Mouse (Mus musculus): ENCODE results near the gene Gm49510. TPM values are rescaled to one million over a fixed set of nuclear protein-coding genes. Genes with fewer than 3 reads are reported as not detected.

Gene Gm49510
- polyA plus RNA-seq, 1 experiment from 2014 or later: 0.16 TPM

DNA sequence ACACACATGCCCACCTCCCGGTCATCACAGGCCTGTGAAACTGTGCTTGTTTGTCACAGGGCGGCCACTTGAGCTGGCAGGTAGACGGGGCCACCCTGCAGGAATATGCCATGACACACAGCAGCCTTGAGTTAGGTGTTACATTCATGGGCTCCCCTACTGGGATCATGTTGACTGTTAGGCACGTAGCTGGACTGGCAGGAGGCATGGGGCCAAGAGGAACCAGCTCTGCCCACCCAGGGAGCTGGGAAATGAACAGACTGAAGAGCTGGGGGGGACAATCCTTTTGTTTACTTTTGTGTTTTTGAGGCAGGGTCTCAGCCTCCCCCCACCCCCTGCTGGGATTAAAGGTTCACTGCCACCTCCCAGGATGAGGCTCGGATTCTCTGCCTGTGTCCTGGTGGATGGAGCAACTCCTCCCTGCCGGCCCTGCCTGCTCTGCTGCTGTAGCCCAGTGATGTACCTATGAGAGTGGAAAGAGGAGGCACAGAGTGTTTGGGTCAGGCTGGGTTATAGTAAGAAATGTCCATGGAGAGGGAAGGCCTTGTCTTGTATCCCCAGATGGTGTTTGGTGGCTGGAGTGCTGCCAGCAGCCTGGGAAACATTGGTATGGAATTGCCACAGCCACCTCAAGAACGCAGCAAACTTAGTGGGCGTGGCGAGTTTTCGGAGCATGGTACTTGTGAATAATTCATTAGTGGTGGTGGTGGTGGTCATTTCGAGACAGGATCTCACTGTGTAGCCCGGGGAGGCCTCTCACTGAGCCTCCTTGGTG lies 16.8 kb downstream of the Gm49510 start:
- Histone ChIP-seq H3K9ac (replicated peaks) (peak overlapping the region; percentile 49), H3K36me3 (peaks cover 41% of the 10 kb centered on the region), H3K4me3 (replicated peaks) (peak overlapping the region; percentile 85), H3K4me1 (replicated peaks) (peaks cover 24% of the 10 kb centered on the region), H3K9me3 (no peaks in the 10 kb centered on the region), H3K4me2 (peak overlapping the region; percentile 92), H3K27ac (no peak overlapping the region), H3K27me3 (no peaks in the 10 kb centered on the region)
- no peak for ATAC-seq (ENCODE audit: insufficient number of reproducible peaks, insufficient read depth, low FRiP score, low TSS enrichment, low read depth)
- WGBS: 60% methylated on average over 12 of the region's 12 CpGs

GRCm38 (mm10) chr15:78918126-78918525 lies 18.7 kb downstream of the Gm49510 start:
- no peak overlapping the region for H3K27ac ChIP-seq
- peaks cover 24% of the 10 kb centered on the region for H3K4me1 ChIP-seq (replicated peaks)
- H3K9me3 ChIP-seq: no peaks in the 10 kb centered on the region
- no peak overlapping the region for H3K9ac ChIP-seq (replicated peaks)
- ATAC-seq (ENCODE audit: insufficient number of reproducible peaks, insufficient read depth, low FRiP score, low TSS enrichment, low read depth): no peak
- H3K4me3 ChIP-seq (replicated peaks): no peak overlapping the region
- 91% methylated on average over 23 of the region's 23 CpGs for WGBS
- H3K27me3 ChIP-seq: no peaks in the 10 kb centered on the region
- H3K36me3 ChIP-seq: peaks cover 32% of the 10 kb centered on the region
- no peak overlapping the region for H3K4me2 ChIP-seq

GRCm38 (mm10) chr15:78919914-78920313 lies 20.4 kb downstream of the Gm49510 start:
- Histone ChIP-seq H3K27ac (no peak overlapping the region), H3K36me3 (peaks cover 32% of the 10 kb centered on the region), H3K4me3 (replicated peaks) (no peak overlapping the region), H3K9ac (replicated peaks) (no peak overlapping the region), H3K4me2 (no peak overlapping the region), H3K9me3 (no peaks in the 10 kb centered on the region), H3K27me3 (no peaks in the 10 kb centered on the region), H3K4me1 (replicated peaks) (peaks cover 29% of the 10 kb centered on the region)
- ATAC-seq (ENCODE audit: insufficient number of reproducible peaks, insufficient read depth, low FRiP score, low TSS enrichment, low read depth): no peak
- 76% methylated on average over 12 of the region's 12 CpGs for WGBS

DNA sequence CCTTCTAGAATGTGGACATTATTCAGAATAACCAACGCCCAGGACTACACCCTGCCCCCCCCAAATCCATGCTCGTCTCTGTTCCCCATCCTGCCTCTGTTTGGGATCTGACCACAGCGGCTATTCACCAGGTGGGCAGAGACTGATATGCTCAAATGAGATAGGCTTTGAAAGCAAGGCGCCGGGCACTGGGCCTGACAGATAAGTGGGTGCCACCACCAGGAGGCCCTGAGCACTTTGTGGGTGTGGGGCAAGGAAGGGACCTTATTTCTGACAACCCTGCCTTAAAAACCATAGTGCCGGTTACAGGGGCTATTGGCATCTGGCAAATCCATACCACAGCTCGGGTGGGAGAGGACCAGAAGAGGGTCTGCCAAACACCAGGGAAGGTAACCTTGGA lies 23.2 kb downstream of the Gm49510 start:
- Histone ChIP-seq H3K9me3 (no peaks in the 10 kb centered on the region), H3K4me3 (replicated peaks) (no peak overlapping the region), H3K36me3 (peaks cover 20% of the 10 kb centered on the region), H3K9ac (replicated peaks) (no peak overlapping the region), H3K4me1 (replicated peaks) (peaks cover 36% of the 10 kb centered on the region), H3K27ac (no peak overlapping the region), H3K4me2 (no peak overlapping the region), H3K27me3 (no peaks in the 10 kb centered on the region)
- 92% methylated on average over 7 of the region's 7 CpGs for WGBS
- ATAC-seq (ENCODE audit: insufficient number of reproducible peaks, insufficient read depth, low FRiP score, low TSS enrichment, low read depth): no peak

DNA sequence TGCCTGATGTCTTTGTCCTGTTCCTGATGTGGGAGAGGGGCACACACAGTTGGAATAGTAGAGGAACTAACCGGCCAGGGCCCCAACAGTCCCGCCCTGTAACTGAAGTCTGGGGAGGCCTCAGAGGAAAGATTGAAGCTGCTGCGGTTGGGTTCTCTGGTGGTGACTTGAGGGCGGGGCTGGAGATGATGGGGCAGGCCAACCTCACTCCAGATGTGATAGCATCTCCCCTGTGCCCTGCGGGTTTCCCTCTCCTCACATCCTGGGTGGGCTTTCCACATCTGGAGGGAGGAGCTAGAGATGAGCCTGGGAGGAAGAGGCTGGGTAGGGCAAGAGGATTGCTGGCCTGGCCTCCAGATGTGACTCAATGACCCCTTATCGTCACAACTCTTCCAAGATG lies 24.1 kb downstream of the Gm49510 start:
- no peaks in the 10 kb centered on the region for H3K9me3 ChIP-seq
- peaks cover 13% of the 10 kb centered on the region for H3K36me3 ChIP-seq
- H3K27me3 ChIP-seq: no peaks in the 10 kb centered on the region
- peak overlapping the region; percentile 23; the same call in 1 of the 2 replicates for H3K9ac ChIP-seq (replicated peaks)
- H3K4me3 ChIP-seq (replicated peaks): no peak overlapping the region
- H3K4me2 ChIP-seq: no peak overlapping the region
- 34% methylated on average over 6 of the region's 6 CpGs for WGBS
- peaks cover 40% of the 10 kb centered on the region for H3K4me1 ChIP-seq (replicated peaks)
- 0 out of 2 replicates have a peak overlapping the region, but pooled peaks have one; percentile 7 for H3K27ac ChIP-seq
- ATAC-seq (ENCODE audit: insufficient number of reproducible peaks, insufficient read depth, low FRiP score, low TSS enrichment, low read depth): no peak

DNA sequence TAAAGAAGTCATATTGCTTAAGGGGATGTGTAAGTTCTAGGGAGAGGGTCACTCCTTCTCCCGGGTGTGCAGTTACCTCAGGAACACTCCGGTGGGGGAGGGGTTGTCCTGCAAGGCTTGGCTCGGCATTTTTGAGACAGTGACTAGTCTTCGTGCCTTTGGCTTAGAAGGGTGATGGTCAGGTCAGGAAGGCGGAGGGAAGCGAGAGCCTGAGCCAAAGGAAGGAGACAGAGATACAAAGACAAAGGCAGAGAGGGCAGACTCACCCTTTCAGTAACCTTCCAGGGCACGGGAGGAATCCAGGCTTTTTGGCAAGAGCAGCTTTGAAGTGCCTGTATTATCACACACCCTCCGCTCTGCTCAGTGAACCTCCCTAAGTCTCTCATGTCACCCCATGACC lies 25.7 kb downstream of the Gm49510 start:
- Histone ChIP-seq H3K27me3 (no peaks in the 10 kb centered on the region), H3K4me3 (replicated peaks) (no peak overlapping the region), H3K4me2 (no peak overlapping the region), H3K9me3 (no peaks in the 10 kb centered on the region), H3K4me1 (replicated peaks) (peaks cover 42% of the 10 kb centered on the region), H3K36me3 (peaks cover 10% of the 10 kb centered on the region), H3K9ac (replicated peaks) (no peak overlapping the region), H3K27ac (peak overlapping the region; percentile 98)
- WGBS: 52% methylated on average over 8 of the region's 8 CpGs
- no peak for ATAC-seq (ENCODE audit: insufficient number of reproducible peaks, insufficient read depth, low FRiP score, low TSS enrichment, low read depth)

- Histone ChIP-seq H3K9ac (replicated peaks) (peak within 1 kb of the TSS; percentile 63), H3K9me3 (no peaks in the 10 kb centered on the region), H3K4me2 (peak within 1 kb of the TSS; percentile 93), H3K4me3 (replicated peaks) (peak within 1 kb of the TSS; percentile 52), H3K36me3 (peaks cover 16% of the 10 kb centered on the region), H3K27ac (peak within 1 kb of the TSS; percentile 98), H3K27me3 (no peaks in the 10 kb centered on the region), H3K4me1 (replicated peaks) (peaks cover 42% of the 10 kb centered on the region)
- peak; percentile 83 for ATAC-seq (ENCODE audit: insufficient number of reproducible peaks, insufficient read depth, low FRiP score, low TSS enrichment, low read depth)
- 4% methylated on average over 20 of the region's 20 CpGs for WGBS
Measured at GRCm38 (mm10) chr15:78926021-78926919, 26.8 kb downstream of the Gm49510 start, which contains the start of gene Lgals1. TSS of gene Lgals1 (plus strand) at chr15:78926725.

DNA sequence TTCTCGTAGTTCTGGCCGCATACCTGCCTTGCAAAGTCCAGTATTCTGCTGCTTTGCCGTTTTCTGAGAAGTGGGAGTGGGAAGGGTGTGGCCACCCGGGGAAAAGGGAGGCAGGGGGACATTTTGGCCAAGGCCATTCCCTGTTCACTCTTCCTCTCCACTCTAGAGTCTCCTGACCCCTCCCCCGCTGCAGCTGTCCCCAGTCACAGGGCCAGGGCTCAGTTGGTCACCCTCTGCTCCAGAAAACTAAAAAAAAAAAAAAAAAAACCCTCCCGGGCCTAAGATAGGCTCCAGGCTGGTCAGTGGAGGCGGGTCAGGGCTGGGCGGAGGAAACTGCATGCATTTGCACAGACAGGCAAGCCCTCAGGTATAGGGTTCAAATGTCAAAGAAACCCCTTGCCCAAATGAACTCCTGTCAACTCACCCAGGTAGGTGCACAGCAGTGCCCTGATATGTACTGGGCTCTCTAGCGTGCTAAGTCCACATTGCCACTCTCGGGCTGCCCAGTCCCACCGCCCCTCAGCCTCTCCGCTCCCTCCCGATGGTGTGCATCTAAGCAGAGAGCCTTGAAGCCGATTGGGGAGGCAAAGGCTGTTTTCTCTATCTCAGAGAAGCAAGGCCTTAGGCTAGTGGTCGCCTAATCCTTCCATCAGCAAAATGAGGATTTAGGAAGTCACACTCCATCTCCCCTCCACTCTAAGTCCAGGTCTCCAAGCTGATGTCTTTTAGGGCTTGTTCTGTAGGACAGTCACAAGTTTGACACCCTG lies 27.7 kb downstream of the Gm49510 start:
- ATAC-seq (ENCODE audit: insufficient number of reproducible peaks, insufficient read depth, low FRiP score, low TSS enrichment, low read depth): no peak
- Histone ChIP-seq H3K4me2 (peak overlapping the region; percentile 93), H3K9ac (replicated peaks) (peak overlapping the region; percentile 63), H3K27me3 (no peaks in the 10 kb centered on the region), H3K27ac (peak overlapping the region; percentile 98), H3K36me3 (peaks cover 16% of the 10 kb centered on the region), H3K4me3 (replicated peaks) (peak overlapping the region; percentile 52), H3K4me1 (replicated peaks) (peaks cover 42% of the 10 kb centered on the region), H3K9me3 (no peaks in the 10 kb centered on the region)
- WGBS: 13% methylated on average over 15 of the region's 15 CpGs

GRCm38 (mm10) chr15:78927788-78928457 lies 28.5 kb downstream of the Gm49510 start:
- H3K4me1 ChIP-seq (replicated peaks): peaks cover 42% of the 10 kb centered on the region
- H3K27ac ChIP-seq: peak overlapping the region; percentile 98
- WGBS: 1% methylated on average over 33 of the region's 35 CpGs
- peak; percentile 43 for ATAC-seq (ENCODE audit: insufficient number of reproducible peaks, insufficient read depth, low FRiP score, low TSS enrichment, low read depth)
- H3K9ac ChIP-seq (replicated peaks): peak overlapping the region; percentile 63
- no peaks in the 10 kb centered on the region for H3K27me3 ChIP-seq
- peak overlapping the region; percentile 52 for H3K4me3 ChIP-seq (replicated peaks)
- peaks cover 16% of the 10 kb centered on the region for H3K36me3 ChIP-seq
- peak overlapping the region; percentile 93 for H3K4me2 ChIP-seq
- no peaks in the 10 kb centered on the region for H3K9me3 ChIP-seq

DNA sequence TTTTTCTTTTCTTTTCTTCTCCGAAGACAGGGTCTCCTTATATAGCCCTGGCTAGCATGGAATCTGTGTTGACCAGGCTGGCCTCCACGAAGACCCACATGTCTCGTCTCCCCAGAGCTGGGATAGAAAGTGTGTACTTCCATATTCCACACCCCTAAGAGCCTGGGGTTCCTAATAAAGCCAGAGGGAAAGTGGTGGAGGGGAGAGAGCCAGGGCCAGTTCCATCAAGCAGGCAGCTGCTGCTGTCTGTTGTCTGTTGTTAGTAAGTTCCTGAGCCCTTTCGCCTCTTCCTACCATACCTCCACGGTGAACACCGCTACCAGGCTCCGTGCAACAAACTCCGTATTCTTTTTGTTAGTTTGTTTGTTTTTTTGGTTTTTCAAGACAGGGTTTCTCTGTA lies 29.1 kb downstream of the Gm49510 start:
- Histone ChIP-seq H3K27ac (peak overlapping the region; percentile 98), H3K4me1 (replicated peaks) (peaks cover 39% of the 10 kb centered on the region), H3K4me2 (peak overlapping the region; percentile 93), H3K9me3 (no peaks in the 10 kb centered on the region), H3K4me3 (replicated peaks) (peak overlapping the region; percentile 52), H3K27me3 (no peaks in the 10 kb centered on the region), H3K9ac (replicated peaks) (peak overlapping the region; percentile 63; the same call in 1 of the 2 replicates), H3K36me3 (peaks cover 16% of the 10 kb centered on the region)
- 39% methylated on average over 8 of the region's 8 CpGs for WGBS
- no peak for ATAC-seq (ENCODE audit: insufficient number of reproducible peaks, insufficient read depth, low FRiP score, low TSS enrichment, low read depth)
